Mouse (Mus musculus) cortical plate, adult 2 months (tissue): ENCODE results near the gene Tnk1. TPM values are rescaled to one million over a fixed set of nuclear protein-coding genes. Genes with fewer than 3 reads are reported as not detected.
A peak's percentile ranks its signal among the peaks of the same experiment; 100 is the strongest.

Experiments used
- H3K27ac ChIP-seq: fragments of 200-500 bp; 2 replicates; pipeline ENCODE4 v1.5.1; 2012; ENCODE audit warnings: low read length, control low read depth, inconsistent platforms; ENCODE audit not compliant: insufficient read depth
- H3K4me1 ChIP-seq: fragments of 200-500 bp; 2 replicates; pipeline ENCODE4 v1.6.1; 2011; ENCODE audit warnings: low read length; ENCODE audit not compliant: control insufficient read depth, insufficient read depth
- H3K4me3 ChIP-seq: fragments of 200-500 bp; 2 replicates; pipeline ENCODE4 v1.5.1; 2011; ENCODE audit warnings: mild to moderate bottlenecking, low read length, control low read depth; ENCODE audit not compliant: insufficient read depth
- CTCF ChIP-seq: fragments of 200-500 bp; IDR thresholded peaks from 2 replicates; pipeline ENCODE4 v1.5.1; 2011; ENCODE audit warnings: mild to moderate bottlenecking, control low read depth, low read length; ENCODE audit not compliant: insufficient read depth; ENCODE audit errors: extremely low read depth
- POLR2A ChIP-seq: fragments of 200-500 bp; IDR thresholded peaks from 2 replicates; pipeline ENCODE4 v1.6.1; 2011; ENCODE audit warnings: mild to moderate bottlenecking, low read length, control low read depth; ENCODE audit not compliant: insufficient read depth; ENCODE audit errors: extremely low read depth
- polyA plus RNA-seq: library from polyadenylated mRNA; depleted of rRNA; stranded (reverse); fragments of >200 nt; gene quantifications from 2 replicates; pipeline ENCODE4 v1.2.3, GENCODE M21; 2012

Gene Tnk1
- polyA plus RNA-seq, 1 experiment, result 0.08 TPM

- H3K27ac ChIP-seq, result peak within 1 kb of the TSS; percentile 53
- H3K4me3 ChIP-seq, result peak within 1 kb of the TSS; percentile 59
- no peaks in the 10 kb centered on the region for H3K4me1 ChIP-seq
- TF ChIP-seq CTCF, result no peak
- peak; percentile 59; the same call in 1 of the 2 replicates for TF ChIP-seq POLR2A
Observed at GRCm38 (mm10) chr11:69846198-69846680, 12.3 kb downstream of the Tnk1 start, which contains the start of gene Plscr3. Gene Plscr3 (plus strand): TSS chr11:69846376.

DNA sequence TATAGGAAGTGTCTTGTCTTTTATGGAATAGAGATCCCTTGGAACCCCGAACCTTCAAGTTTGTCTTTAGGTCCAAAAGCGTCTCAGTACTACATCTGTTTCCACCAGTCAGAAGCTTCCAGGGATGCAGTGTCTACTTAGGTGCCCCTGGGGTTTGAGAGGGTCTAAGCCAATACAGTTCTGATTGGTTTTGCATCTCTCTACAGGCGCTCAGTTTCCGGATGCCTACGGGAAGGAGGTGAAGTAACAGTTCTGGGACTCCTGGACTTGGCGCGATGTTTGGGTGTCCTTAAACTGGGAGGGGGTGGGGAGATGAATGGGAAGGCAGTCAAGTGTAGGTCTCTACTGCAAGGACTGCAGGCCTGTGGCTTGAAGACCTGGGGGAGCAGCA, 19.8 kb downstream of the Tnk1 start:
- TF ChIP-seq POLR2A (no peak), CTCF (no peak)
- Histone ChIP-seq H3K4me1 (peaks cover 1% of the 10 kb centered on the region), H3K4me3 (peak overlapping the region; percentile 76), H3K27ac (peak overlapping the region; percentile 36; the same call in 1 of the 2 replicates)

DNA sequence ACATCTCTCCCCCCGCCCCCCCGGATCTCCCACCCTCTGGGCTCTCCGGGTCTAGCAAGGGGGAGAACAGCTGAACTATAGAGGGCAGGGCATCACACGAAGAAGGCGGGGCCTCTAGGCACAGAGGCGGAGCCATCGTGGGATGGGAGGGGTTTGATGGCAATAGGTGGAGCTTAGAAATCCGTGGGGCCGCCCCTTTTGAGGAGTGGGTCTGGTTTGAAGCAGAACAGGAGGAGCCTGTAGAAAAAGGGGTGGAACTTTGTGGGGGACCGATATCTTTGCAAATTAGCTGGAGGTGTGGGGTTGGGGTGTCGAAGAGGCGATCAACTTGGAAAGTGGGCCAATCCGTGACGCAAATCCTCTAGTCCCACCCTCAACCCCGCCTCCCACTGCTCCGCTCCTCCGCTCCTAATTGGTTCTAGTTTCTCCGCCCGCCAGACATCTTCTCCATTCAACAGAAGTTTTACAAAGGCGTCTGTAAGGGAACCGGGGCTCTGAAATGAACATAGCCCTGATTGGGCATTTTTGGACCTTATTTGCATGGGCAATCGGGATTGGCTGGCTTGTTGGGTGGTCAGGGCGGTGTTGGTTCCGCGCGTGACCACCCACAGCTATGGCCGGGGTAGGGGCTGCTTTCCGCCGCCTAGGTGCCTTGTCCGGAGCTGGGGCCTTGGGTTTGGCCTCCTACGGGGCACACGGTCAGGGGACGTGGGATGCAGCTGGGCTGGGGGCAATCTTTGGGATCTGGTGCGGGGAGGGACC, 20.4 kb downstream of the Tnk1 start, which contains the start of gene Tmem256:
Tmem256 (plus strand) TSS at position 563 of the 762 bp plus-strand sequence.
- H3K4me3 ChIP-seq, result peak within 1 kb of the TSS; percentile 76
- H3K27ac ChIP-seq, result peak within 1 kb of the TSS; percentile 36
- peak; percentile 60 for TF ChIP-seq POLR2A
- no peak for TF ChIP-seq CTCF
- peaks cover 4% of the 10 kb centered on the region for H3K4me1 ChIP-seq

- H3K4me1 ChIP-seq, result peaks cover 4% of the 10 kb centered on the region
Observed at GRCm38 (mm10) chr11:69837604-69837951, 21.0 kb downstream of the Tnk1 start, which contains the start of gene Nlgn2. Gene Nlgn2 (minus strand): TSS chr11:69837784.

DNA sequence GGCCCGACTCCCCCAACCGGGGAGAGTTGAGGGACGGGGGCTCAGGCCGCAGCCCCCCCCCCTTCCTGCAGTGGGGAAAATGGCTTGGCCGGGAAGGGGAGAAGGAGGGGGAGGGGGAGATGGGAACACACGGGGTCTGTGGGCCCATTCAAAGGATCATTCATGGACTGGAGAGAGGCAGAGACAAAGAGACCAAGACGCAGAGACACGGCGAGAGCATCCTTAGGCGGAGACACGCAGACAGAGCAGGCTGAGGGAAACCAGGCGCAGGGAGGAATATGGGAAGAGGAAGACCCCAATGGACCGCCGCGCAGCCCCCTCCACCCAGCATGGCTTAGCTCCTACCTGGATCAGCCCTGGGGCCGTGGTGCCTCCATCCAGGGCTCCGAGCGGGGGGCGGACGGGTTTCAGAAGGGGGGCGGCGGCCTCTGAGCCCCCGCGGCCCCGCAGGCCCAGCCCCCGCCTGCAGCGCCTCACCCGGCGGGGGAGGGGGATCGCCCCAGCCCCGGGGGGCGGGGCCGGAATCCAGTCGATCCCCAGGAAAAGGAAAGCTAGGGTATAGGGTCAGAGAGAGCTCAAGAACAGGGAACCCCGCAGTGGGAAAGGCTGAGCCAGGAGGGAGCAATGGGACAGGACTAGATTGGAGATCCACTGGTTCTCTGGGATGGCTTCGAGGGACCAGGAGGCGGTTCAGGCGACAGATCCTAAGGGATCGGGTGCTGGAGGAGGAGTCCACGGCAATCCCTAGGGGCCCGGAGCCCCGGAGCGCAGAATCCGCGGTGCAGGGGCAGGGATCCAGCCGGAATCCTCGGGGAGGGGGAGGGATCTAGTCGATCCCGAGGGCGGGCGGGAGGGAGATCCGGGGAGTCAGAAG, 21.6 kb downstream of the Tnk1 start:
- peak overlapping the region; percentile 76 for H3K4me3 ChIP-seq
- H3K27ac ChIP-seq, result peak overlapping the region; percentile 78
- no peak for TF ChIP-seq CTCF
- TF ChIP-seq POLR2A, result no peak
- H3K4me1 ChIP-seq, result peaks cover 6% of the 10 kb centered on the region

More at GRCm38 (mm10) chr11:69837604-69837951, 21.0 kb downstream of the Tnk1 start, which contains the start of gene Nlgn2:
- TF ChIP-seq POLR2A, result peak; percentile 43; the same call in 1 of the 2 replicates
- no peak for TF ChIP-seq CTCF
- peak within 1 kb of the TSS; percentile 78 for H3K27ac ChIP-seq
- H3K4me3 ChIP-seq, result peak within 1 kb of the TSS; percentile 76

- no peak overlapping the region for H3K27ac ChIP-seq
- TF ChIP-seq POLR2A, result no peak
- peaks cover 6% of the 10 kb centered on the region for H3K4me1 ChIP-seq
- peak overlapping the region; percentile 76 for H3K4me3 ChIP-seq
Observed at GRCm38 (mm10) chr11:69835966-69836335, 22.6 kb downstream of the Tnk1 start.

DNA sequence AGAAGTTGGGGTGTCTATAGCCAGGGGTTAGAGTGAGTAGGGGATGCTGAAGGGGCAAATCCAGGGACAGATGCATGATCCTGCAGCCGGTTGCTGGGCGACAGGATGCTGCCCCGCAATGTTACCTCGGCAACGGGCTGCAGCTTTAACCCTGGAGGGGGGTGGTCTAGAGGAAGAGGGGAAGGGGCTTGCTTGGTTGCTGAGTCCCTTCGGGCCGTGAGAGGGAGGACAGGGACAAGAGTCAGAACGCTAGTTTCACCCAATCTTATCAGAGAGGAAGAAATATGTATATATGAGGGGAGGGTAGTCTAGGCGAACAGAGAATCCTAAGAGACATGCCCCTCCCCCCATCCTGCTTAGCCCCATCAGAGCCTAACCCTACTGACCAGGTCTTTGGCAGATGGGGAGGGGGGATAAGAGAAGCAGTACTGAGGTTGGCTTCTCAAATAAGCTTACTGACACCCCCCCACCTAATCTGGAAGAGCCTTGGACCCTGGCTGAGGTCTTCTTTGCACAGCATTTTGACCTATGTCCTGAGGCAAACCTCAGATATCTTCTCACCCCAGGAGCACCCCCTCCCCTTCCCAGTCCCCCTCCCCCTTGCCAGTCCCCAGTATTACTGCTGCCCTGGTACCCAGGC, 23.1 kb downstream of the Tnk1 start:
- TF ChIP-seq POLR2A, result no peak
- no peak for TF ChIP-seq CTCF
- Histone ChIP-seq H3K27ac (no peak overlapping the region), H3K4me1 (peaks cover 6% of the 10 kb centered on the region)

GRCm38 (mm10) chr11:69834001-69834549, 24.5 kb downstream of the Tnk1 start:
- no peak overlapping the region for H3K27ac ChIP-seq
- peak overlapping the region; percentile 35; the same call in 1 of the 2 replicates for H3K4me3 ChIP-seq
- H3K4me1 ChIP-seq, result peaks cover 6% of the 10 kb centered on the region
- TF ChIP-seq CTCF (no peak), POLR2A (no peak)

More for the DNA sequence above, 23.1 kb downstream of the Tnk1 start:
- H3K4me3 ChIP-seq, result peak overlapping the region; percentile 76
